In the genomic region with DNA sequence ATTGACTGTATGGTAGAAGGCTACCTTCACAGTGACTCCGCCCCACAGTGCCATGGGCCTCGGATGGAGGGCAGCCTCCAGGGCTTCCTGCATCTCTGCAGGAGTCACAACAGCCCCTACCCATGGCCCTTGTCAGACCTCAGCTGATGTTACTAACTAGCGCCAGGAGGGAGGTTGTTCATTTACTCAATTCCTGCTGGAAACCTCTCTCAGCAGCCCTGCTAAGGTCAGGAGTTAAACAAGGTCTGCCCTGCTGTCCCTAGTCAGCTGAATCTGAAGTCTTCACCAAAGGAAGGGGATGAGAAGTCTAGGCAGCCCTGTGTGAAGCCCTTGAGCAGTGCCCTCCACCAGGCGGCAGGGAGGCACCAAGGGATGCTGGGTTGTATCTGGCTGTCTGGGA, we compare ENCODE assay signal across 18 mouse cellular contexts.
"Had no signal": no experiment of that assay in that cellular context is flagged by ENCODE, and none has a peak within 500 bp of the region (broad histone marks: within the 10 kb centered on the region; RNA-seq: fewer than 3 reads in every experiment).

No protein-coding gene starts in this region.

- H3K9ac ChIP-seq: liver, embryonic 13.5 days had no signal

- H3K4me3 ChIP-seq: left cerebral cortex, adult 2 months; liver, embryonic 13.5 days had no signal

- H3K27ac ChIP-seq: hindbrain, postnatal 0 days; left cerebral cortex, adult 2 months; liver, embryonic 13.5 days; stomach, postnatal 0 days had no signal

- H3K4me1 ChIP-seq: liver, embryonic 13.5 days had no signal

- ATAC-seq: hindbrain, postnatal 0 days; inflammation-experienced regulatory T-cells, adult 6 months; intestine, postnatal 0 days had no signal

- H3K9me3 ChIP-seq: liver, embryonic 13.5 days had no signal

- H3K36me3 ChIP-seq: liver, embryonic 13.5 days had no signal

- DNase-seq: layer of hippocampus, postnatal 36 days; liver, embryonic 13.5 days; lung, adult 2 months; lung, postnatal 14 days; lung, postnatal 4 days; midbrain, embryonic 14.5 days; right cerebral cortex, adult 18-20 months; right cerebral cortex, postnatal 14 days; right cerebral cortex, postnatal 4 days; thymus, adult 2 months; thymus, postnatal 14 days; thymus, postnatal 4 days had no signal

- H3K4me2 ChIP-seq: liver, embryonic 13.5 days; midbrain, embryonic 11.5 days had no signal
